Mouse (Mus musculus) hindbrain, embryonic 11.5 days (tissue): Measurements from ENCODE around the gene Fgd6. TPM values are rescaled to one million over a fixed set of nuclear protein-coding genes. Genes with fewer than 3 reads are reported as not detected.

Source experiments
- ATAC-seq: fragments of 200-750 bp; cut with Nextera tagmentation; 2 replicates; pipeline ENCODE4 v1.8.0; 2017; ENCODE audit warnings: mild to moderate bottlenecking, moderate TSS enrichment, moderate library complexity; ENCODE audit not compliant: low FRiP score
- DNase-seq: peaks from one replicate; pipeline ENCODE4 v3.0.0-alpha.2; 2015; ENCODE audit warnings: low spot score
- H3K27ac ChIP-seq: fragments of 300-500 bp; sonication (generic); 2 replicates; pipeline ENCODE4 v1.5.1; 2014; ENCODE audit warnings: mild to moderate bottlenecking, low read depth, low read length
- H3K27me3 ChIP-seq: fragments of 300-500 bp; sonication (generic); 2 replicates; pipeline ENCODE4 v1.6.1; 2014; ENCODE audit warnings: mild to moderate bottlenecking, low read length, moderate library complexity, mixed read lengths; ENCODE audit not compliant: control insufficient read depth, insufficient read depth
- H3K36me3 ChIP-seq: fragments of 300-500 bp; sonication (generic); 2 replicates; pipeline ENCODE4 v1.6.1; 2014; ENCODE audit warnings: mild to moderate bottlenecking, low read length, moderate library complexity, mixed read lengths; ENCODE audit not compliant: control insufficient read depth, insufficient read depth
- H3K4me1 ChIP-seq: fragments of 300-500 bp; sonication (generic); replicated peaks from 2 replicates; pipeline ENCODE4 v1.6.1; 2014; ENCODE audit warnings: low read length, mixed read lengths; ENCODE audit not compliant: control insufficient read depth, insufficient read depth
- H3K4me2 ChIP-seq: fragments of 300-500 bp; sonication (generic); replicated peaks from 2 replicates; pipeline ENCODE4 v1.6.1; 2014; ENCODE audit warnings: mild to moderate bottlenecking, low read depth, low read length
- H3K4me3 ChIP-seq: fragments of 300-500 bp; sonication (generic); 2 replicates; pipeline ENCODE4 v1.5.1; 2014; ENCODE audit warnings: low read depth, low read length
- H3K9ac ChIP-seq: fragments of 300-500 bp; sonication (generic); 2 replicates; pipeline ENCODE4 v1.6.1; 2014; ENCODE audit warnings: low read depth, low read length
- H3K9me3 ChIP-seq: fragments of 300-500 bp; sonication (generic); 2 replicates; pipeline ENCODE4 v1.6.1; 2016; ENCODE audit warnings: low read length; ENCODE audit not compliant: control insufficient read depth
- WGBS: fragments of 180-500 bp; shearing (Covaris S2); extraction: QIAGEN DNeasy Blood & Tissue Kit; methylation state at CpG from one replicate; pipeline ENCODE4 v1.1.7; 2014; 5-methylcytosine and 5-hydroxymethylcytosine counted together
- polyA plus RNA-seq: library from polyadenylated mRNA; unstranded; fragments of >200 nt; fragmentation: Nextera tagmentation; extraction: Ambion mirVana; gene quantifications from 2 replicates; pipeline ENCODE4 v1.2.1, GENCODE M21; 2014

The Fgd6 gene
- polyA plus RNA-seq, 1 experiment from 2014 or later: 6.7 TPM

- H3K9ac ChIP-seq: no peak overlapping the region
- H3K4me1 ChIP-seq: peaks cover 1% of the 10 kb centered on the region; the same call in 1 of the 2 replicates
- H3K9me3 ChIP-seq: no peaks in the 10 kb centered on the region
- WGBS: 67% methylated on average over 14 of the region's 14 CpGs
- ATAC-seq (no peak), DNase-seq (no peak)
- no peak overlapping the region for H3K4me3 ChIP-seq
- H3K36me3 ChIP-seq: no peaks in the 10 kb centered on the region
- no peak overlapping the region for H3K4me2 ChIP-seq
- H3K27me3 ChIP-seq: no peaks in the 10 kb centered on the region
- H3K27ac ChIP-seq: no peak overlapping the region
These were observed 41.4 kb downstream of the Fgd6 start for GRCm38 (mm10) chr10:94076966-94077825.

DNA sequence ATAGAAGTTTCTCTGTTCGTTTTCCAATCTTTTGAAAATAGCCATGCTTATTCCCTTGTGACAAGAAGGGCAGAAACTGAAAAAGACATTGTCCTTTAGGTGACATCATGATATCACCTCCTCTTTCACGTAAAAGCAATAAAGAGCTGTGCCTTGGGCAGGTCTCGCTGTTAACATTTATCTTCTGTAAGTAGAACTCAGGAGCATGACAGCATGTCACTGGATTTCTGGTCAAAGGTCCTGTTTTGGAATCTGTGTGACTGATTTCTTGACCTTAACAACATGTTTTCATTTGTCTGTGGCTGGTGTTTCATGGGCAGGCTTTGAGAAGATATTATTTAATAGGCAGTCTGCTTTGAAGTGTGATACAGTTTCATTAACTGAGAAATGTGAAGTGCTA lies 44.9 kb downstream of the Fgd6 start:
- Histone ChIP-seq H3K27ac (no peak overlapping the region), H3K4me2 (no peak overlapping the region), H3K4me3 (no peak overlapping the region), H3K4me1 (peaks cover 2% of the 10 kb centered on the region; the same call in 1 of the 2 replicates), H3K9me3 (no peaks in the 10 kb centered on the region), H3K36me3 (no peaks in the 10 kb centered on the region), H3K27me3 (no peaks in the 10 kb centered on the region), H3K9ac (no peak overlapping the region)
- WGBS: 59% methylated on average over 3 of the region's 3 CpGs
- DNase-seq: no peak
- ATAC-seq: no peak

GRCm38 (mm10) chr10:94082040-94082734 lies 46.4 kb downstream of the Fgd6 start:
- Histone ChIP-seq H3K27ac (no peak overlapping the region), H3K4me2 (no peak overlapping the region), H3K36me3 (no peaks in the 10 kb centered on the region), H3K27me3 (no peaks in the 10 kb centered on the region), H3K4me1 (peaks cover 2% of the 10 kb centered on the region; the same call in 1 of the 2 replicates), H3K9ac (no peak overlapping the region), H3K9me3 (no peaks in the 10 kb centered on the region), H3K4me3 (no peak overlapping the region)
- DNase-seq: no peak
- WGBS: 39% methylated on average over 7 of the region's 7 CpGs
- no peak for ATAC-seq

DNA sequence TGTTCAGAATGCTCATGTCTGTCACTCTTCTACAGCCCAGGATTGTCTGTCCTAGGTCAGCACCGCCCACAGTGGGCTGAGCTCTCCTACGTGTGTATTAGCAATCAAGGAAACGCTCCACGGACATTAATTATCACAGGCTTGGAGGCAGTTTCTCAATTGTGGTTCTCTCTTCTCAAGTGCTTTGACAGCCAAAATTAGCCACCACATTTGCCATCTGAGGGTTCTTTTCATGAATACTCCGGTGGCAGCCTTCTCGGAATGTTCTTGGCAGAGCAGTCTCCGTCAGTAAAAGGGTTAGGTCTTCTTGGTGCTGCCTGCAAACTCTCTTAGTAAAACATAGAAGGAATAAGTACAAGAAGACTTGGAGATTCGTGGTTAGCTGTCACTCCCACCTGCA lies 50.5 kb downstream of the Fgd6 start:
- H3K27me3 ChIP-seq: no peaks in the 10 kb centered on the region
- H3K4me1 ChIP-seq: peaks cover 2% of the 10 kb centered on the region; the same call in 1 of the 2 replicates
- no peak overlapping the region for H3K9ac ChIP-seq
- no peaks in the 10 kb centered on the region for H3K9me3 ChIP-seq
- WGBS: 86% methylated on average over 8 of the region's 8 CpGs
- no peak overlapping the region for H3K27ac ChIP-seq
- 0 out of 2 replicates have a peak, but pooled peaks cover 2% of the 10 kb centered on the region for H3K36me3 ChIP-seq
- ATAC-seq (no peak), DNase-seq (no peak)
- no peak overlapping the region for H3K4me2 ChIP-seq
- no peak overlapping the region for H3K4me3 ChIP-seq

DNA sequence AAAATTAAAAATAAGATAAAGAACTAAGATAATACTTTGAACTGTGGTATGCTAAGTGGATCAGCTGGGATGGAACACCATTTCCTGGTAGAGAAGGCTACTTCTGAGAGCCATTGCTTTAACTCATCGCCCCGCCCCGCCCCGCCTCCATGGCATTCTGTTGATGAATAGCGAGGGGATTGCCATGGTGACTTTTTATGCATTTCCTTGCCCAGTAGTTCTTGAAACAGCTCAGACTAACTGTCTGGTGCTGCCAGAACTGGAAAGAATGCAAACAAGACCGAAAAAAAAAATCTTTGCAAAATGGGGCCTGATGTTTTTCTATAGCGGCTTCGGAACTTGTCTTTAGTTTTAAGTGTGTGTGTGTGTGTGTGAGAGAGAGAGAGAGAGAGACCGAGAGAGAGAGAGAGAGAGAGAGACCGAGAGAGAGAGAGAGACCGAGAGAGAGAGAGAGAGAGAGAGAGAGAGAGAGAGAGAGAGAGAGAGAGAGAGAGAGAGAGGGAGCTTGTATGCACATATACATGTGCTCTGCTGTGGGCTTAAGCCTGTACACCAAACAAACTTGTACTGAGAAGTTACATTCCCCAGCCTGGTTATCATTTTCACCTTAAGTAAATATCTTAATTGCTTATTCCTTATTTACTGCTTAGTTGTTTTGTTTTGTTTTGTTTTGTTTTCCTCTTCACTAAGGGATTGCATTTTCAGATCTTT lies 51.7 kb downstream of the Fgd6 start:
- DNase-seq: peak; percentile 76
- Histone ChIP-seq H3K27me3 (no peaks in the 10 kb centered on the region), H3K27ac (no peak overlapping the region), H3K9ac (no peak overlapping the region), H3K36me3 (0 out of 2 replicates have a peak, but pooled peaks cover 2% of the 10 kb centered on the region), H3K4me3 (no peak overlapping the region), H3K4me1 (no peaks in the 10 kb centered on the region), H3K4me2 (no peak overlapping the region), H3K9me3 (no peaks in the 10 kb centered on the region)
- 46% methylated on average over 8 of the region's 11 CpGs for WGBS
- peak; percentile 54; the same call in 1 of the 2 replicates for ATAC-seq

DNA sequence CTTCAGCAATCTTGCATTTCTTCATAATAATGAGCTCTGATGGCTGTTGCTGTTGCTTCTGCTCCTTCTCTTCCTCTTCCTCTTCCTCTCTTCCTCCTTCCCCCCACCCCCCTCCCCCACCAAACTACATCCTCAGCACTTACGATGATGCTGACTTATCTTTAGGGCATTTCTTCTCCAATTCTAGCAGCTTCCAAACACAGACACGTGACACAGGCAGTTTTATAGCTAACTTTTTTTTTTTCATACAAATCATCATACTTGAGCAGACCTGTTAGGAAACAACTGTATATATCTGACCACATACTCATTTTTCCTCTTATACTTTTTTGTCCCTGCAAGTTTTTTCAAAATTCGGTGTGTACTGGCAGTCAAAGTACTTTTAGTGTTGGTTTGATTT lies 54.2 kb downstream of the Fgd6 start:
- 0 out of 2 replicates have a peak, but pooled peaks cover 2% of the 10 kb centered on the region for H3K36me3 ChIP-seq
- 0 out of 2 replicates have a peak, but pooled peaks cover 2% of the 10 kb centered on the region for H3K4me1 ChIP-seq
- H3K27me3 ChIP-seq: no peaks in the 10 kb centered on the region
- H3K27ac ChIP-seq: no peak overlapping the region
- no peak for DNase-seq
- no peak for ATAC-seq
- no peak overlapping the region for H3K4me2 ChIP-seq
- WGBS: 91% methylated on average over 3 of the region's 3 CpGs
- H3K9ac ChIP-seq: no peak overlapping the region
- H3K9me3 ChIP-seq: no peaks in the 10 kb centered on the region
- no peak overlapping the region for H3K4me3 ChIP-seq

DNA sequence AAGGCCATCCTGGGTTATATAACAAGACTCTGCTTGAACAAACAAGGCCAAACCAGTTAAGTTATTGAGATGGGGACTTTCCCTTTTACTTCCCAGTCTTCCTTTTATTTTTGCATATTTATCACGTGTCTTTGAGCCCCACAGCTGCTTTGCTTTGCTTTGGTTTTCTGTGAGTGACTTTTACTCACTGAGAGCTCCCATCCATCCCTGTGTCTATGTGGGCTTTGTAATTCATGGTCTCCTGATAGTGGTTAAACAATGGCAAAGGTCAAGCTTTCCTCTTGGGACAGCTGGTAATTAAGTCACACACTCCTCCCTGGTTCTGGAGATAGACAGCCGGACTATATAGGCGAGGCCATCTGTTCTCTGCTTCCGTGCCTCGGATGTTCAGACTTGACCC lies 57.7 kb downstream of the Fgd6 start:
- peak; percentile 86 for ATAC-seq
- WGBS: 34% methylated on average over 5 of the region's 5 CpGs

GRCm38 (mm10) chr10:94095743-94096465 lies 60.1 kb downstream of the Fgd6 start:
- Histone ChIP-seq H3K4me1 (0 out of 2 replicates have a peak, but pooled peaks cover 2% of the 10 kb centered on the region), H3K4me3 (no peak overlapping the region), H3K9me3 (no peaks in the 10 kb centered on the region), H3K27me3 (no peaks in the 10 kb centered on the region), H3K27ac (no peak overlapping the region), H3K4me2 (no peak overlapping the region), H3K9ac (no peak overlapping the region), H3K36me3 (0 out of 2 replicates have a peak, but pooled peaks cover 4% of the 10 kb centered on the region)
- 91% methylated on average over 17 of the region's 17 CpGs for WGBS
- no peak for DNase-seq
- ATAC-seq: no peak

More for the DNA sequence above, 57.7 kb downstream of the Fgd6 start:
- H3K4me2 ChIP-seq: no peak overlapping the region
- no peak overlapping the region for H3K4me3 ChIP-seq
- no peaks in the 10 kb centered on the region for H3K9me3 ChIP-seq
- DNase-seq: peak; percentile 69
- no peak overlapping the region for H3K27ac ChIP-seq
- 0 out of 2 replicates have a peak, but pooled peaks cover 2% of the 10 kb centered on the region for H3K4me1 ChIP-seq
- no peak overlapping the region for H3K9ac ChIP-seq
- H3K36me3 ChIP-seq: 0 out of 2 replicates have a peak, but pooled peaks cover 2% of the 10 kb centered on the region
- H3K27me3 ChIP-seq: no peaks in the 10 kb centered on the region
